Mouse (Mus musculus) layer of hippocampus, adult 2 months (tissue): Measurements from ENCODE around the gene Tfdp1. TPM values are rescaled to one million over a fixed set of nuclear protein-coding genes. Genes with fewer than 3 reads are reported as not detected.

Source experiments
- DNase-seq, 2 experiments: peaks; one replicate each; pipeline ENCODE4 v3.0.0; 2022; ENCODE audit warnings: low spot score in 2 of 2
- H3K27ac ChIP-seq: fragments of 200-600 bp; 2 replicates; pipeline ENCODE4 v1.8.1; 2022
- H3K4me3 ChIP-seq: fragments of 200-600 bp; 2 replicates; pipeline ENCODE4 v1.8.1; 2022; ENCODE audit warnings: mild to moderate bottlenecking
- CTCF ChIP-seq: fragments of 200-600 bp; conservative IDR thresholded peaks from 2 replicates; pipeline ENCODE4 v1.8.1; 2022; ENCODE audit warnings: antibody characterized with exemption, mild to moderate bottlenecking, moderate library complexity
- total RNA-seq, 2 experiments: library from RNA; stranded (reverse); gene quantifications; 2 replicates each; pipeline ENCODE4 v1.2.3; 2021

Tfdp1 gene
- total RNA-seq, 2 experiments from 2014 or later, result 66.1 to 66.7 TPM

DNA sequence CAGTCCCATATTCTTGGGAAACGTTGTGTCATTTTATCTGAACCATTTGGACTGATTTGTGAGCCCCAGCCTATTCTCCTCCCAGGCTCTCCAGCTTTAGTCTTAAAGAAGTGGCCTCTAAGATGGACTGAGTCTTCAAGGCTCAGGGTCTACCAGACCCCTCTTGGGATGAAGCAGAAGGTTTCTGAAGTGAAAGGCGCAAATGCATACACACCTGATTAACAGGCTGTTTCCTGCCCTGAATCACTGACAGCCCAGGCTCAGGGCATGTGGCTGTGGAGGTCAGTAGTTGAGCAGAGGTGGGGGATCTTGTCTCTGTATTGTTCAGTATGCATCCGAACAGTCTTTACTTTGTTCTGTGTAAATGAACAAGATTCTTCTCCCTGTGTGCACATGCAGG lies 873 bp upstream of the Tfdp1 start:
- no peak for DNase-seq
- Histone ChIP-seq H3K4me3 (peak overlapping the region; percentile 51; the same call in 1 of the 2 replicates), H3K27ac (no peak overlapping the region)
- TF ChIP-seq CTCF, result no peak

DNA sequence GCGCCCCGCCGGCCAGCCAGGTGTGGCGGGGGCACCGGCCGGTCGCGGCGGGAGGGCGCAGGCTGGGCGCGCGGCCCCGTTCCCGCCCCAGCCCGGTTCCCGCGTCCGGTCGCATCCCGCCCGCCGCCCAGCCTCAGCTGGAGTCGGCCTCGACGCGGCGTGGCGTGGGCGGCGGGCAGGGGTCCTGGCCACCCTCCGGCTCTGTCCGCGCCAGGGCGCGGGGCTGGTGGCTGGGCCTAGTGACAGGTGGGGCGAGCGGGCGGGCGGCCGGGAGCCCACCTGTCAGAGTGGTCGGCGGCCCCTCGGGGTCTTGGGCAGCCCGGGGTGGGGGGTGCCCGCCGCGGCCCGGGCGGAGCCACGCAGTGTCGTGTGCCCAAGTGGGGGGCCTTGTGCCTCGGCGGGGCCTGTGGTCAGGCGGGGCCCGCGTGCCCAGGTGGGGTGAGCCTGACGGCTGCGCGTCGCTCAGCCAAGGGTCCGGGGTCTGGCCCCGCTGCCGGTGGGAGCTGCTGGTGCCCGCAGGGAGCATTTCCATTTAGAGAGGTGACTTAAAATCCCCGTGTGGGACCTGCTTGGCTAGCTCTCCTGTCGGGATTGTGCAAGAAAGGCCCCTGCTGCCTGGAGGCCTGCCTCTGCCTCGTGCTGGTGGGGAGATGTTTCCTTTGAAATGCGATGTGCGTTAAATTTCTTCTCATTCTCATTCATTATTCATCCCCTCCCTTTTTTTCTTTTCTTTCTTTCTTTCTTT lies 522 bp downstream of the Tfdp1 start:
- no peak for DNase-seq
- TF ChIP-seq CTCF, result no peak
- Histone ChIP-seq H3K4me3 (peak overlapping the region; percentile 75), H3K27ac (peak overlapping the region; percentile 84)

DNA sequence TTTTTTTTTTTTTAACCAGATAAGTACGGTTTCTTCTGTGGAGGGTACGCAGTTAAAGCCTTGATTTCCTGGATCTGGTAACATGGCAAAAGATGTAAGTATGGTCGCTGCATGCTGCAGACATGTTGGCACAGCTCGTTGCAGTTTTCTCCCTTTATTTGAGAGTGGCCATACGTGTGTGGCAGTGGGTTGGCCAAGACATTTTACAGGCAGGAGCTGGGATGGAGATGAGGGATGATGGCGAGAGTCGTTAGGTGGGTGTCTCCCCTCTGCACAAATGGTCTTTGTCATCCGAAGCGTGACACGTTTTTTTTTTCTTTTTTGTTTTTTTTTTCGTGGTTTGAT lies 1.1 kb downstream of the Tfdp1 start:
- TF ChIP-seq CTCF, result no peak
- peak overlapping the region; percentile 75 for H3K4me3 ChIP-seq
- no peak for DNase-seq
- H3K27ac ChIP-seq, result peak overlapping the region; percentile 84; the same call in 1 of the 2 replicates

DNA sequence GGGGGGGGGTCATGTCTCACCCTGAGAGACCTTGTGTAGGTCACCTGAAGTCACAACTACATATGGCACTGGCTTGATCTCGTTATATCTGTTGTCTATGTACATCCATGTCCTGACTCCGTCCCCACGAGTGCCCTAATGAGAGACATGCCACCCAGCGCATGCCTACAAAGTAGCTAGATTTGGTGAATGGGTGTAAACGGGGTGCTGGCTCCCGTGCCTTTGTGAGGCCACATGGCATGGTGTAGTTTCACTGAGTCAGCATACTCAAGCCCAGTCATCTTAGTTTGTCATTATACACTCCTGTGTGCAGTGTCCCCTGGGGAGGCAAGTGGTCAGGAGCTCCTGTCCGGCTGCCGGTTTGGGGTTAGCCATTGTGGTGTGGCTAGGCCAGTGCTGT lies 2.1 kb downstream of the Tfdp1 start:
- TF ChIP-seq CTCF, result no peak
- DNase-seq, result no peak
- Histone ChIP-seq H3K27ac (no peak overlapping the region), H3K4me3 (no peak overlapping the region)

DNA sequence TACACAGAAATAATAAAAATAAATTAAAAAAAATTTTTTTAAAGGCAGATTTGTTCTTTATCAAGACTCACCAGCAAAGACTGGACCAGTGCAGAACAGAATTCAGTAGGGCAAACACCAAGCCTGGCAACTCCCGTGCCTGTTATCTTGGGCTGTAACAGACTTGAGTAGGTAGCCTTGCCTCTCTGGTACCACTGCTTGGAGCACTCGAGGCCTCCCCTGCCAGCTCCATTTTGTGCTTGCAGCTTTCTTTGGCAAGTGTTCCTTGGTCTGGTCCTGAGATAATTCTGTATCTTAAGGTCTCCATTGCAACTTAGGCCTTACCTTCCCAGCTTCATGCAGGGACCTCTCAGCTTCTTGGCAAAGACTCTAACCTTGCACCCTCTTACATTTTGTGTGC lies 3.8 kb downstream of the Tfdp1 start:
- no peak overlapping the region for H3K27ac ChIP-seq
- DNase-seq, result no peak
- no peak for TF ChIP-seq CTCF
- no peak overlapping the region for H3K4me3 ChIP-seq

DNA sequence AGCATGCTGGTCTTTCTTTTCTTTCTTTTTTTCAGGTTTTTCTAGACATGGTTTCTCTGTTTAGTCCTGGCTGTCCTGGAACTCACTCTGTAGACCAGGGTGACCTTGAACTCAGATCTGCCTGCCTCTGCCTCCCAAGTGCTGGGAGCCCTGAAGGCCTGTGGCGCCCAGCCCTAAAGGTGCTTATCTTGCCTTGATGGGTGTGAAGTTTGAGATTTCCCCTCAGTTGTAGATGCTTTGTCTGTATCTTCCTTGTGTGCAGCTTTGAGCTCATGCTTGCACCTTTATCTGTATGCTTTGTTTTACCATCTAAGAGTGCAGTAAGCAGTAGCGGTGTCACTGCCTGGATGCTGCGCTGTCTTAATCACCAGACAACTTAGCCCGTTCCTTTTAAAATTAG lies 4.6 kb downstream of the Tfdp1 start:
- TF ChIP-seq CTCF, result no peak
- no peak overlapping the region for H3K4me3 ChIP-seq
- DNase-seq, result no peak
- H3K27ac ChIP-seq, result no peak overlapping the region

DNA sequence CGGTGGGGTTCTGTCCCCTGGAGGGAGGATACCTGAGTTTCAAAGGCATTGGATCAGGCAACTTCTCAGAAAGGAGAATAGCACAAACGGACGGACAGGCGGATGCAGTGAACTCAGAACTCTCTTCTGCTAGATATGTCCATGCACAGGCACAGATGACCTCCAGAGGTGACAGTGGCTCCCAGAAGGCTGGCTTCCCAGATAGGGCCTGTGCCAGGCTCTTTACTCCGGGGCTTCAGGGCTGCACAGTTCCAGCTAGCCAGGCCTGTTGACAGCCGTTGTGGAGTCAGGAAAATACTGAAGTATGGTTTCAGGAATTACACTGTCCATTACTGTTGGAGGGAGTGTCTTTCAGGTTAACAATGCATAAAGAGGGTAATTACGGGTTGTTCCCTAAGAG lies 11.5 kb downstream of the Tfdp1 start:
- H3K4me3 ChIP-seq, result no peak overlapping the region
- DNase-seq, result no peak
- no peak for TF ChIP-seq CTCF
- no peak overlapping the region for H3K27ac ChIP-seq

DNA sequence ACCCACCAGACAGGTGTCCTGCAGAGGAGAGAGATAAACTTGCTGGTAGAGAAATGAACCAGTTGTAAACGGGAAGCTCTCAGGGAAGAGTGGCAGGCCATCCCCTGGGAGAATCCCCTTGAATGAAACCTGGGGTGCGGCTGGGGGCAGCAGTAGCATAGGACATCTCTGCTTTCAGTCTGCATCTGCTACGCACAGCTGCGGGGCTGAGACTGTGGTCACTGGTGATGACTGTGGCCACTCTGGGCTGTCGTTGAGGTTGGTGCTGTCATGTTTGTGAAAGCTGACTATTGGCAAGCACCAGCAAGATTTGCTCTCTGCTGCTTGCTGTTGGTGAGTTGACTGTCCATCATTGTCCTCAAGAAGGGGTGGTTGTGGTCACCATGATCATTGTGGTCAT lies 13.0 kb downstream of the Tfdp1 start:
- DNase-seq, result no peak
- TF ChIP-seq CTCF, result no peak
- no peak overlapping the region for H3K4me3 ChIP-seq
- H3K27ac ChIP-seq, result peak overlapping the region; percentile 76; the same call in 1 of the 2 replicates

DNA sequence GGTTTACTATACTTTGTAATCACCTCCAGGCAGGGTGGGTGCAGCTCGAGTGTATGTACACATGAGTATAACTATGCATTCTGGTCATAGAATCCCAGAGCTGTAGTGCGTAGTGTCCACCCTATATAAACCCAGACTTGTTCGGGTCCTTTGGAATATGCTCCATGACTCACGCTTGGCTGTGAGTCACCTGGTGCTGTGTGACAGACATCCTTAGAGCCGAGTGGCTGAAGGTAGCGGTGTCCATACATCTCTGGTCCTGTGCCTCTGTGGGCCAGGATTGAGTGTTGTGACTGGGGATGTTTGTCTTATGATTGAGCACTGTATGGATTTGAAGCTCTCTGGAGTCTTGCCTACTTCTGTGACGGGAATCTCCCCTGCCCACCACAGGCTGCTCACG lies 14.1 kb downstream of the Tfdp1 start:
- Histone ChIP-seq H3K27ac (peak overlapping the region; percentile 76), H3K4me3 (no peak overlapping the region)
- DNase-seq, result peak; percentile 32 to 39
- no peak for TF ChIP-seq CTCF

DNA sequence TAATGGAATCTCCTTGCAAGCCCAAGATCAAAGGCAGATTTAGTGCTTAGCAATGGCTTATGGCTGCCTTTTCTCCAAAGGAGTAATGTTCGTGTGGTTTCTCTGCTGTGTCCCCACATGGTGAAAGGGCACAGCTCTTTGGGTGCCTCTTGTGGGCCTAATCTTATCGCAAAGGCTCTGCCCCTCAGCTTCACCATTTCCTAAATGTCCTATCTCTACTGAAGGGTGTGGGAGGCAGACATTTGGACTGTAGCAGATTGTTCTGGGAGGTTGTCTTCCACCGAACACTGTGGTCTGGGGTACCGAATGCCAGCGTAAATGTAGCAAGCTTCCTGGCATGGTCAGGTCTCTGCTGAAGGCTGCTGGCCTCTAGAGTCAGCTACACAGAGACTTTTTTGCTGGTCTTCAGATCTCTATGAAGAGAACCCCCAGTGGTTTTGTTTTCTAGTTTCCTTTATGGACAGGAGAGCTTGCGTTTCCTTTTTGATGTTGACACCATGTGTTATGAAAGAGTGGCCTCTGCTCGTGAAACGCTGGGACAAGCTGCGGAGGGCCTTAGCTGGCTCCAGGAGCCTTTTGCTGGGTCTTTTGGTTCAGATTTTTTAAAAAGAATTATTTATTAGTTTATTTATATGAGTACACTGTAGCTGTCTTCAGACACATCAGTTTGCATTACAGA lies 14.7 kb downstream of the Tfdp1 start:
- DNase-seq, result no peak
- no peak for TF ChIP-seq CTCF
- peak overlapping the region; percentile 76 for H3K27ac ChIP-seq
- no peak overlapping the region for H3K4me3 ChIP-seq

DNA sequence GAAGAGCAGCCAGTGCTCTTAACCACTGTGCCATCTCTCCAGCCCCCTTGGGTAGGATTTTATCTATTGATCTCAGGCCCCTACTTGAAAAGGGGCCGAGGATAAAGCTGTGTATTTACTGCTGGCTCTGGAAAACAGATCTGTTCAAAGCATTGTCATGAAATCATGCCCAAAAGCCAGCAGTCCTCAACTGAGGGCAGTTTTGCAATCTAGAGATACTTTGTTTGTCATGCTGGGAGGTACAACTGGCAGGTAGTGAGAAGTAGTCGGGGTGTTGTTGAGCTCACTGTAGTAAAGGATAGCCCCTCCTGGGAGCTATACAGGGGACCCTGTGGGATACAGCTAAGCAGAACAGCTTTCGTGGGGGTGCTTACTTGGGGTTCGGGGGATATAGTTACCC lies 15.3 kb downstream of the Tfdp1 start:
- H3K27ac ChIP-seq, result peak overlapping the region; percentile 76
- DNase-seq, result no peak
- no peak for TF ChIP-seq CTCF
- no peak overlapping the region for H3K4me3 ChIP-seq

DNA sequence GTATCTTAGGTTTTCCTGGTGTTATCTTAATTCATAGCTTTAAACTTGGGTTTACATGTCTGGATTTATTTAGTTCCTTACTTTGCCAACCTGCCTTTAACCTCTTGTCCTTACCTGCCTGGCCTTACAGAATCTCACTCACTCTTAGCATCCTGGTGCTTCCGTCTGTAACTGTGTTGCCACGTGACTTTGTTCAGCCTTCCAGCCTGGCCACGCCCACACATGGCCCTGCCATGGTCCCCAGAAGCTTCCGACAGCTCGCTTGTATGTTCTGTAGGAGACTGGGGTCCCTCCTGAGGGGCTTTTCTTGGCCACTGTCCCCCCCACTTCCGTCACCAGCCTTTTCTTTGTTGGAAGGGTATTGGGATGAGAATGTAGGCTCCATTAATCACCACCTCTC lies 17.7 kb downstream of the Tfdp1 start:
- no peak for DNase-seq
- no peak overlapping the region for H3K4me3 ChIP-seq
- H3K27ac ChIP-seq, result peak overlapping the region; percentile 39; the same call in 1 of the 2 replicates
- TF ChIP-seq CTCF, result no peak

DNA sequence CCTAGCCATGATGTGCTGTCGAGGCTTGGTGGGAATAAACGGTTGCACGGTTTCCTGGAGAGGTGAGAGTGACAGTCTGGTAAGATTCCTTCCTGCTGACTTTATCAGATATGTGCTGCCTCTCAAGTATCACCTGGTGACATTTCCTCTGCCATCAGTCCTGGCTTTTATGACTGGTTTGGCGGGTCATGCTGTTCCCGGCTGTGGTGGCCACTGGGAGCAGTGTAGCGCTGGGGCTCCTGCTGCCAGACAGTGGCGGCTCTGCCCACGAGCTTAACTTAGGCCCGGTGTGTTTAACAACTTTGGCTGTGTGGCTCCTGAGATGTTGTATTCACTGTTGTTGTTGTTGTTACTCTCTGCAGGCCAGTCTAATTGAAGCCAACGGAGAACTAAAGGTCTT lies 18.1 kb downstream of the Tfdp1 start:
- no peak for DNase-seq
- Histone ChIP-seq H3K27ac (no peak overlapping the region), H3K4me3 (no peak overlapping the region)
- TF ChIP-seq CTCF, result peak; percentile 19; the same call in 1 of the 2 replicates

DNA sequence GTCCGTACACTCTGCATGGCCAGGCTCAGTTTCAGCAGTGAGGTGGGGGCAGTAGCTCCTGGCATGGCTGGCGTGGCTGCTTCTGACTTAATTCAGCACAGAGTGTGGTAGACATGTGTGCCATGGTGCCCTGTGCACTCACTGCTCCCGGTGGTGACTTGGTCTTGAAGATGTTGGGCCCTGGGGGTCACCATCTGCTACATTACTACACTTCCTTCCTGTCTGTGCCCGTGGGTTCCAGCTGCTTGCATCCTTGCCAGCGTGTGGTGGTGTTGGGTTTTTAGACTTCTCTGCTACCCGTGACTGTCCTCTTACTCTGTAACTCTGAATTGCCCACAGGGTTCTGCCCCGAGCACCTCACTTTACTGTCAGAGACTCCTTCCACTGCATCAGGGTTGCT lies 21.7 kb downstream of the Tfdp1 start:
- Histone ChIP-seq H3K27ac (no peak overlapping the region), H3K4me3 (no peak overlapping the region)
- no peak for TF ChIP-seq CTCF
- no peak for DNase-seq
